Mouse (Mus musculus) heart, embryonic 14.5 days (tissue): ENCODE measurements around the gene Col26a1. TPM values are rescaled to one million over a fixed set of nuclear protein-coding genes. Genes with fewer than 3 reads are reported as not detected.

Experiments used
- ATAC-seq: fragments of 200-750 bp; cut with Nextera tagmentation; 2 replicates; pipeline ENCODE4 v1.8.0; 2017; ENCODE audit warnings: low read depth, moderate TSS enrichment; ENCODE audit not compliant: insufficient number of reproducible peaks, insufficient read depth, low FRiP score
- H3K27ac ChIP-seq, 2 experiments: fragments of 200-500 bp in 1 of 2; fragments of 300-500 bp in 1 of 2; sonication (generic) in 1 of 2; replicated peaks in 1 of 2; 2 replicates each; pipeline ENCODE4 v1.5.1; 2012 to 2014; ENCODE audit warnings: low read depth in 2 of 2, low read length in 2 of 2, control low read depth in 1 of 2, mild to moderate bottlenecking in 1 of 2, mixed read lengths in 1 of 2; ENCODE audit not compliant: control insufficient read depth in 1 of 2, insufficient read depth in 1 of 2
- H3K27me3 ChIP-seq: fragments of 300-500 bp; sonication (generic); 2 replicates; pipeline ENCODE4 v1.6.1; 2014; ENCODE audit warnings: mild to moderate bottlenecking, low read length, control low read depth; ENCODE audit not compliant: control insufficient read depth, insufficient read depth
- H3K36me3 ChIP-seq: fragments of 300-500 bp; sonication (generic); 2 replicates; pipeline ENCODE4 v1.6.1; 2014; ENCODE audit warnings: mild to moderate bottlenecking, control low read depth, low read length, mixed read lengths; ENCODE audit not compliant: control insufficient read depth, insufficient read depth
- H3K4me1 ChIP-seq, 2 experiments: fragments of 200-500 bp in 1 of 2; fragments of 300-500 bp in 1 of 2; sonication (generic) in 1 of 2; 2 replicates each; pipeline ENCODE4 v1.6.1; 2012 to 2014; ENCODE audit warnings: low read length in 2 of 2, control low read depth in 1 of 2, mixed read lengths in 1 of 2; ENCODE audit not compliant: control insufficient read depth in 2 of 2, insufficient read depth in 2 of 2
- H3K4me2 ChIP-seq: fragments of 300-500 bp; sonication (generic); 2 replicates; pipeline ENCODE4 v1.6.1; 2014; ENCODE audit warnings: mild to moderate bottlenecking, low read length
- H3K4me3 ChIP-seq, 2 experiments: fragments of 200-500 bp in 1 of 2; fragments of 300-500 bp in 1 of 2; sonication (generic) in 1 of 2; 2 replicates each; pipeline ENCODE4 v1.5.1; 2012 to 2014; ENCODE audit warnings: low read length in 2 of 2, mild to moderate bottlenecking in 2 of 2, control low read depth in 1 of 2, low read depth in 1 of 2, moderate library complexity in 1 of 2; ENCODE audit not compliant: control insufficient read depth in 1 of 2, insufficient read depth in 1 of 2
- H3K9ac ChIP-seq: fragments of 300-500 bp; sonication (generic); 2 replicates; pipeline ENCODE4 v1.6.1; 2014; ENCODE audit warnings: mild to moderate bottlenecking, low read length
- H3K9me3 ChIP-seq: fragments of 300-500 bp; sonication (generic); 2 replicates; pipeline ENCODE4 v1.6.1; 2016; ENCODE audit warnings: low read length, control low read depth; ENCODE audit not compliant: control insufficient read depth
- WGBS: fragments of 180-500 bp; shearing (Covaris S2); extraction: QIAGEN DNeasy Blood & Tissue Kit; methylation state at CpG from one replicate; pipeline ENCODE4 v1.1.7; 2014; 5-methylcytosine and 5-hydroxymethylcytosine counted together
- polyA plus RNA-seq: library from polyadenylated mRNA; unstranded; fragments of >200 nt; fragmentation: Nextera tagmentation; extraction: Ambion mirVana; gene quantifications from 2 replicates; pipeline ENCODE4 v1.2.1, GENCODE M21; 2014

Col26a1 gene
- polyA plus RNA-seq, 1 experiment from 2014 or later, result 14.2 TPM

DNA sequence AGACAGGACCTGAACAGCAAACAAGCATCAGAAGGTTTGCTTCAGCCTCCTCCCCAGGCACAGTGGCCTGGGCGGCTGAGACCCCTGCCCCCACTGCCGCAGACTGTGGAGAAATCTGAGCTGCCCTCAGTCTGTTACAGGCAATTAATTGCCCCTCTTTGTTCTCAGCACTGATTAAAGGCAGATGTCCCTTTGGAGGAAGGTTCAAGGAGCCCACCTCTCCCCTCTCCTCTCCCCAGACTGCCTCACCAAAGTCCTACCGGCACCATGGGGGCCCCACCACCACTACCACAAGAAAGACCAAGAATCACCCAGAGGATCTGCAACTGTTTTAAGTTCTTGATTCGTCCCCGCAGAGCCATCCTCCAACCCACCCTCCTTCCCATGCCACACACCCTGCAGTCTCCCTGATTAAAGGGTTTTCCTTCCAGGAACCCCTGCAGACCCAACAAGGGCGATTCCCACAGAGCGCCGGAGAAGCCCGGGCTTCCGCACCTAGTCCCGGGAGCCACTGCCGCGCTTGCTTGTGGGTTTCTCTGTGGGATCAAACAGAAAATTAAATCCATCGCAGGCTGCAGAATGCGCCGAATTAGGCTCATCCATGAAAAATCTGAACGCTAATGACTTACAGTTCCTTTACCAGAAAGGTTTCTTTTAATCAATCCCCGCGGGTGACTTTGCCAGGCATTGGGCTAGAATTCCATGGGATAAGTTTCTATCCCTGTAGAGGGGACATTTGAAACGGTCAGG, 21.6 kb downstream of the Col26a1 start:
- H3K4me3 ChIP-seq, result no peak overlapping the region
- H3K9me3 ChIP-seq, result no peaks in the 10 kb centered on the region
- peak overlapping the region; percentile 38 for H3K4me2 ChIP-seq
- no peaks in the 10 kb centered on the region for H3K36me3 ChIP-seq
- 0 out of 2 replicates have a peak overlapping the region, but pooled peaks have one; percentile 2 for H3K9ac ChIP-seq
- WGBS, result 16% methylated on average over 20 of the region's 20 CpGs
- H3K4me1 ChIP-seq, result peaks cover 27 to 28% of the 10 kb centered on the region in 2 experiments
- no peak for ATAC-seq
- peaks cover 18% of the 10 kb centered on the region for H3K27me3 ChIP-seq
- no peak overlapping the region for H3K27ac ChIP-seq

DNA sequence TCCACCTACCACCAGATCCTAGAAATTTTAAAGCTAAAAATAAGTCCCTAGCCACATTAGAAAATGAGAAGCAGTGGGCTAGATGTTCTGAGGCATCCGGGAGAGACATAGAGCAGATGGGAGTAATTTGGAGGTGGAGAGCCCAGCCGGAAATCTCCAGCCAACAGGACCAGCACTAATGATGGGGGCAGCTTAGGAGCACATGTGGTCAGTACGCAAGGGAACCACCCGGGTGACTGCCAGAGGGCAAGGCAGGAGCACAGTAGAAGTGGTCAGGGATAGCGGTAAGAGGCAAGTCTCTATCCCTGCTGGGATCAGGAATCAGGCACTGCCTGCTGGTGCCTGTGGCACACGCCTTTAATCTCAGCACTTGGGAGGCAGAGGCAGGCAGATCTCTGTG, 32.3 kb downstream of the Col26a1 start:
- Histone ChIP-seq H3K4me3 (no peak overlapping the region), H3K9ac (no peak overlapping the region), H3K27me3 (no peaks in the 10 kb centered on the region), H3K9me3 (no peaks in the 10 kb centered on the region), H3K27ac (no peak overlapping the region), H3K36me3 (no peaks in the 10 kb centered on the region), H3K4me2 (no peak overlapping the region), H3K4me1 (no peaks in the 10 kb centered on the region)
- no peak for ATAC-seq
- WGBS, result 88% methylated on average over 6 of the region's 6 CpGs

DNA sequence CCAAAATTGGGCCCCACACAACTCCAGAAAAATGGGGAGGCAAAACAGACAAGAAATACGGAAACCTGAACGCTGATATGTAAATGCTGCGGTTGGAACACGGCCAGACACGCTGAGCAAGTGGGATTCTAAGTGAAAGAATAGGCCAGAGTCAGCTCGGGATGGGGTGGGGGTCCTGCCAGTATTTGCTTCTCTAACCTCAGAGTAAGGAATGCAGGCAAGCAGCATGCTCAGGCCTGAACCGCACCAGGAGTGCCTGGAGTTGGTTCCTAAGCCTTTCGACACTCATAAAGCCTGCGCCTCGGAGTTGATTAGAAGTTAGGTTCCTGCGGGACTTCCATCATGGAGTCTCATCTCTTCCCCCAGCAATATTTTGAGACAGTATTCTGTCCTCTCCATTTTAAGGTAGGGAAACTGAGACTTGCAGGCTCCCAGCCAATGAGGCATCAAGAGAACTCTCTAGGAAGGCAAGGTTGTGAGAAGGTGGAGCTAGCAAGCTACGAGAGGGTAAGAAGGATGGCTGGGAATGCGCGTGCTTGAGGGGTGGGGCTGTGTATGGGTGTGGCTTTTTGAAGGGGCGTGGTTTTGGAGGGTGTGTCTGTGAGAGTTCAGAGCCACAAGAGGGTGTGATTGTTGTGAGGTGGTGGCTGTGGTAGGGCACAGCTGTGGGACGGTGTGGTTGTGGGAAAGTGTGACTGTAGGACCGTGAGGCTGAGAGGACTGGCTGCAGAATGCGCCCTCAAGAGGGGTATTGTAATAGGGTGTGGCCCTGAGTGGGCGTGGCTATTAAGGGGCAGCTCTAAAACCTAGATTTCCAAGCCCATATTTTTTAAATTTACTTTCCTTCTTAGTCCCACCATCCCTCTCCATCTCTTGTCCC, 36.4 kb downstream of the Col26a1 start:
- 70% methylated on average over 19 of the region's 19 CpGs for WGBS
- no peak for ATAC-seq
- H3K36me3 ChIP-seq, result no peaks in the 10 kb centered on the region
- no peak overlapping the region for H3K4me2 ChIP-seq
- no peaks in the 10 kb centered on the region; the same call in 1 of the 2 replicates for H3K27me3 ChIP-seq
- no peak overlapping the region for H3K4me3 ChIP-seq
- H3K27ac ChIP-seq, result no peak overlapping the region
- no peak overlapping the region for H3K9ac ChIP-seq
- no peaks in the 10 kb centered on the region; the same call in 1 of the 2 replicates for H3K9me3 ChIP-seq
- H3K4me1 ChIP-seq, result no peaks in the 10 kb centered on the region

DNA sequence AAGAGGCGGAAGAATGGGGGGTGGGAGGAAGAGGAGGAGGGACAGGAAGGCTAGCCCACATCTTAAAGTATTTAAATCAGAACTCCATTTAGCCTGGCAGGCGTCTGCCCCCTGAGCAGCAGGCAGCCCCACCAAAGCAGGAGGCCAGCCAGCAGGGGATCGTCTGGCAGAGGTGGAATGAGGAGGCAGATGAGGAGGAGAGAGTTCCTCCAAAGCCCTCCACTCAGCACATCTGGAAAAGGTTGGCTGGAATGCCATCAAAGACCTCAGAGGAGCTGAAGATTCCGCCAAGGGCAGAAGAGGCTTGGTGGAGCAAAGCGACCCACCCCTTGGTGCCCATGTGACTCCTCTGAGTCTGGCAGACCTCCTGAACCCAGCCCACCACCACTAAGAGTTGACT, 39.1 kb downstream of the Col26a1 start:
- Histone ChIP-seq H3K4me2 (no peak overlapping the region), H3K36me3 (no peaks in the 10 kb centered on the region), H3K9ac (no peak overlapping the region), H3K4me1 (no peaks in the 10 kb centered on the region), H3K27ac (no peak overlapping the region), H3K9me3 (no peaks in the 10 kb centered on the region; the same call in 1 of the 2 replicates), H3K4me3 (no peak overlapping the region), H3K27me3 (peaks cover 1% of the 10 kb centered on the region; the same call in 1 of the 2 replicates)
- ATAC-seq, result no peak
- WGBS, result 43% methylated on average over 5 of the region's 5 CpGs

DNA sequence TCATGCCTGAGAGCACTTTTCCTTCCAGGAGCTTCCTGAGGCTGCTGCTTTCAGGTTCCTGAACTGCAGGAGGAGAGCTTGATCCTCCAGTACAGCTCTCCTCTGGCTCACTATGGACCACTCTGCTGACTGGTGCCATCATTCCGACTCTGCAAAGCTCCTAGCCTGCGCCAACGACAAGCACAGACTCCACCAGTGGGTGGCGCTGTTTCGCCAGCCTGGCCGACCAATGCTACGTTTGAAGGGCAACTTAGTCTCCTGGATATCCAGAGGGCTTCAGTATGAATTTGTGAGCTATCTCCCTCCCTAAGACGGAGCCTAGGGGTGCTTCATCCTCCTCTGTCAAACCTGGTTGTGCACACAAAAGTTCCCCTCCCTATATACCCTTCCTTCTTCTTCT, 43.0 kb downstream of the Col26a1 start:
- Histone ChIP-seq H3K4me1 (no peaks in the 10 kb centered on the region), H3K27ac (no peak overlapping the region), H3K27me3 (peaks cover 3% of the 10 kb centered on the region; the same call in 1 of the 2 replicates), H3K36me3 (no peaks in the 10 kb centered on the region), H3K4me3 (no peak overlapping the region), H3K9me3 (no peaks in the 10 kb centered on the region; the same call in 1 of the 2 replicates), H3K9ac (no peak overlapping the region), H3K4me2 (no peak overlapping the region)
- ATAC-seq, result no peak
- WGBS, result 6% methylated on average over 8 of the region's 8 CpGs

DNA sequence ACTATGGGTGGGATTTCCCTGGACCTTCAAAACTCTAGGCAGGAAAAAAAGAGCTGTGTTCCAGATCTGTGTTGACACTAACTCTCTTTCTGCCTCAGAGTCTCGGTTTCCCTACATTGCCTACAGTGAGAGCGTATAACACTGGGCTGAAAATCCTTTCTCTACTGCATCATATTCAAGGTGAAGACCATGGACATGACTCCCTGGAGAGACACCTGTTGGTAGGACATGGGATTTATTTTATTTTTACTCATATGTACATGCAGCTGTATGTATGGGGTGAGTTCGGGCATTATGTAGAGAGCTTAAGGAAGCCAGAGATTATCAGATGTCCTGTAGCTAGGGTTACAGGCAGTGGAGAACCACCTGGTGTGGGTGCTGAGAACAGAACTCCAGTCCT, 50.0 kb downstream of the Col26a1 start:
- Histone ChIP-seq H3K9me3 (0 out of 2 replicates have a peak, but pooled peaks cover 4% of the 10 kb centered on the region), H3K36me3 (no peaks in the 10 kb centered on the region), H3K4me3 (no peak overlapping the region), H3K4me1 (no peaks in the 10 kb centered on the region), H3K27ac (no peak overlapping the region), H3K27me3 (no peaks in the 10 kb centered on the region), H3K4me2 (no peak overlapping the region), H3K9ac (no peak overlapping the region)
- 81% methylated on average over 3 of the region's 3 CpGs for WGBS
- no peak for ATAC-seq

DNA sequence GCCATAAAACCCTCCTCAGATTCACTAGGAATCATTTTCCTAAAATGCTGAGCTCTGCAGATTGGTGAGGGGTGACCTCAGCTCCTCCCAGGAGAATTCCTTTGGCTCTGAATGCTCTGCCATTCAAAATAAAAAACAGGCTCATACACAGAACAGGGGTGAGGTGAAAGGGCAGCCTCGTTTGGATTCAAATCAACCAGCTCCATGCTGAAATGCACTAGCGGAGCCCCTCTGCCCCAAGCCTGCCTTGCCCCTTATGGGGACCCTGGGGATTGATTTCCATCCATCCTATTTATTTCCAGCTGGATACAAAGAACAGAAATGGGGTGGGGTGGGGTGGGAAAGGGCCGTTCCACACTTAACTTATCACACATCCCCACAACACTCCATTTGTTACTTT, 52.9 kb downstream of the Col26a1 start:
- H3K4me3 ChIP-seq, result no peak overlapping the region
- WGBS, result 81% methylated on average over 3 of the region's 3 CpGs
- H3K4me2 ChIP-seq, result no peak overlapping the region
- no peaks in the 10 kb centered on the region for H3K27me3 ChIP-seq
- H3K27ac ChIP-seq, result no peak overlapping the region
- 0 out of 2 replicates have a peak, but pooled peaks cover 4% of the 10 kb centered on the region for H3K9me3 ChIP-seq
- H3K9ac ChIP-seq, result no peak overlapping the region
- H3K36me3 ChIP-seq, result no peaks in the 10 kb centered on the region
- ATAC-seq, result no peak
- H3K4me1 ChIP-seq, result no peaks in the 10 kb centered on the region
